Mouse (Mus musculus) megakaryocyte progenitor cell, adult 5-6 weeks (primary cell): Measurements from ENCODE around the gene Slc26a10. TPM values are rescaled to one million over a fixed set of nuclear protein-coding genes. Genes with fewer than 3 reads are reported as not detected.
"Not testable (repeated sequence)": the region's sequence is repeated elsewhere in the genome, so short reads cannot be mapped to it uniquely, and the experiment has no call there.

Experiments
- ATAC-seq: replicated peaks from 2 replicates; pipeline ENCODE4 v1.8.0; 2016; ENCODE audit warnings: mild to moderate bottlenecking, moderate TSS enrichment, inconsistent platforms; ENCODE audit not compliant: poor library complexity
- total RNA-seq, 2 experiments: library from RNA; stranded (forward) in 1 of 2; stranded (reverse) in 1 of 2; fragments of 157-497, 149-512 nt in 1 of 2; fragments of 200-1000 nt in 1 of 2; gene quantifications; 2 replicates each; pipeline versions ENCODE4 v1.2.3 to v1.2.4; 2015 to 2017

The Slc26a10 gene
- total RNA-seq, 2 experiments from 2014 or later: 0.87 TPM; not detected in 1

- ATAC-seq: peak; percentile 66
These were observed 43.9 kb downstream of the Slc26a10 start for GRCm38 (mm10) chr10:127136510-127136909.

DNA sequence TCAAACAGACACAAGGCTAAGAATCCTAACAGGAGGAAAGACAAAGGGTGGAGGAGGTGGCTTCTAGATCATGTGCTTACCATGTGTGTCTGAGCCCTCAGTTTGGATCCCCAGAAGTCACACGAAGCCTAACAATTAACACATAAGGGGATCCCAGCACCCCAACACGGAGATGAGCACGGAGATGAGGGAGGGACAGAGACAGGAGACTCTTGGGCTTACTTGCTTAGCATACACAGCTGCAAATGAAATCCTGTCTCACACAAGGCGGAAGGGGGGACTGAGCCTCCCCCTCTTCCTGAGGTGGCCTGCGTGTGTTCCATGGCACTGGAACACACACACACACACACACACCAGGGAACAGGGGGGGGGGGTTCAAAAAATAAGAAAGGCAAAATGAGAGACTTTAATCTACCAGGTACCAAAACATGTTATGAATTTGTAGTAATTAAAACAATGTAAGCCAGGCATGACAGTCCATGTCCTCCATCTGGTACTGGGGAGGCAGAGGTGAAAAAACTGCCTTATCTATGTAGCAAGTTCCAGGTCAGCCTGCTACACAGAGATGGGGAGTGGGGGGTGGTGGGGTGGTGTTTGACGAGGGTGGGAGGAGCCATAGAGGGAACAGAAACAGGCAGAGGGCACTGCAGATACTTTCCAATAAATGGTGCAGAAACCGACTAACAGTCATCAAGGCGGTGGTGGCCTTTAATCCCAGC, 45.2 kb downstream of the Slc26a10 start:
- peak; percentile 71 for ATAC-seq

DNA sequence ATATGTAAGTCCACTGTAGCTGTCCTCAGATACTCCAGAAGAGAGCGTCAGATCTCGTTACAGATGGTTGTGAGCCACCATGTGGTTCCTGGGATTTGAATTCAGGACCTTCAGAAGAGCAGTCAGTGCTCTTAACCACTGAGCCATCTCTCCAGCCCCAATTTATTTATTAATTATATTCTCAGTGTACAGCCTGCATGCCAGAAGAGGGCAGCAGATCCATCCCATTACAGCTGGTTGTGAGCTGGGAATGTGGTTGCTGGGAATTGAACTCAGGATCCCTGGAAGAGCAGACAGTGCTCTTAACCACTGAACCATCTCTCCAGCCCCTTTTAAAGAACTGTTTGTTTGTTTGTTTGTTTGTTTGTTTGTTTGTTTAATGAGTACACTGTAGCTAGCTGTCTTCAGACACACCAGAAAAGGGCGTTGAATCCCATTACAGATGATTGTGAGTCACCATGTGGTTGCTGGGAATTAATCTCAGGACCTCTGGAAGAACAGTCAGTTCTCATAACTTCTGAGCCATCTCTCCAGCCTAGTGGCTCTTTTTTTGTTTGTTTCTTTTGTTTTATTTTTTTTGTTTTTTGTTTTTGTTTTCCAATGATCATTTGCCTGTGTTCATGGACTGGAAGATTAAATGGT, 45.9 kb downstream of the Slc26a10 start:
- ATAC-seq: not testable (repeated sequence)

- ATAC-seq: no peak
These were observed 48.0 kb downstream of the Slc26a10 start for GRCm38 (mm10) chr10:127132469-127132868.

- no peak for ATAC-seq
These were observed 51.0 kb downstream of the Slc26a10 start for GRCm38 (mm10) chr10:127129431-127129830.

GRCm38 (mm10) chr10:127127711-127128279, 52.6 kb downstream of the Slc26a10 start:
- peak; percentile 14 for ATAC-seq

GRCm38 (mm10) chr10:127126579-127126978, 53.9 kb downstream of the Slc26a10 start:
- ATAC-seq: peak; percentile 32

DNA sequence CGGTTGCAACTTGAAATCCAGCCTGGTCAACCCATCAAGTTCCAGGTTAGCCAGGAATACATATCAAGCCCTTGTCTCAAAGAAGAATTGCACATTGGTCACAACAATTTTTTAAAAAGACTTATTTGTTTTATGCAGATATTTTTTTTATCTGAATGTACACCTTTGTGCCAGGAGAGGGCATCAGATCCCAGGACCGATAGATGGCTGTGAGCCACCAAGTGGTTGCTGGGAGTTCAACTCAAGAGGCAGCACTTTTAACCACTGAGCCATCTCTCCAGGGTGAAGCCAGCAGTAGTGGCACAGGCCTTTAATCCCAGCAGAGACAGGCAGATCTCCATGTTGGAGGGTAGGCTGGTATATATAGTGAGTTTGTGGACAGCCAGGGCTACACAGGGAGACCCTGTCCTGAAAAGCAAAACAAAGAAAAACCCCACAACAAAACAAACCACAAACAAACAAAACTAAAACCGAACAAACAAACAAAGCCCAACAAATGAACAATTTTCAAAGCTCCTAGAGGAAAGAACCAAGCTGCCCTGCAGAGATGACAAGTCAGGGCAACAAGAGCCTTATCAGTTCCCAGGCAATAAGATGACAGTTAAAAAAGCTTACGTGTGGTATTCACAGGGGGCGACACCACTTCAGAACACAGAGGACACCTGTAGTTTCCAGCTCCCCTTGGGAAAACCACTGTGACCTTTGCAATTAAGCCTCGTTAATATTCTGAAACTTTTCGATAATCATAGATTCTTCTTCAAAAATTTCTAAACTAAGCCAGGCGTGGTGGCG, 55.0 kb downstream of the Slc26a10 start:
- peak; percentile 27 for ATAC-seq

GRCm38 (mm10) chr10:127123436-127123805, 57.0 kb downstream of the Slc26a10 start:
- peak; percentile 33 for ATAC-seq

DNA sequence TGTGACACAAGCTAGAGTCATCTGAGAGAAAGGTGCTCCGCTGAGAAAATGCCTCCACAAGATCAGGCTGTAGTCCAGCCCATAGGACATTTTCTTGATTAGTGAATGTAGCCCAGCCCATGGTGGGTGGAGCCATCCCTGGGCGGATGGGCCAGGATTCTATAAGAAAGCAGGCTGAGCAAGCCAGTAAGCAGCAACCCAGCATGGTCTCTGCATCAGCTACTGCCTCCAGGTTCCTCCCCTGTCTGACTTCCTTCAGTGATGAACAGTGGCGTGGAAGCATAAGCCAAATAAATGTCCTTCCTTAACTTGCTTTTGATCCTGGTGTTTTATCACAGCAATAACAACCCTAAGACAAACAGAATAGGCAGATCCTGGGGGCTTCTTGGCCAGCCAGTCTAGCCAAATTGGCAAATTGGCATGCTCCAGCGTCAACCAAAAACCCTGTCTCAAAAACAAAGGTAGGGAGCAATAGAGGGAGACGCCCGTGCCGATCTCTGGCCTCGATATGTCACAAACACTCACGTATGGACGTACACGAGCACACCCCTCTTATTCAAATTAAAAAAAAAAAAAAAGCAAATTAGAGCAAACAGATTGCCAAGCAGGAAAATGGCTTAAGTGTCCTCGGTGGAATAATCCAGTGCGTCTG, 57.5 kb downstream of the Slc26a10 start:
- ATAC-seq: peak; percentile 15

GRCm38 (mm10) chr10:127122018-127122417, 58.4 kb downstream of the Slc26a10 start:
- ATAC-seq: no peak

Other genes with a start within 250 kb of the Slc26a10 start
- 40.3 and 42.1 TPM in 2 replicates for gene Ctdsp2, start 201.9 kb downstream of the Slc26a10 start, total RNA-seq (2015)
- 16.1 and 20.9 TPM in 2 replicates for gene Ctdsp2, start 201.9 kb downstream of the Slc26a10 start, total RNA-seq (2017)
- not detected in 2 replicates for gene Avil, start 179.9 kb downstream of the Slc26a10 start, total RNA-seq (2015)
- gene Avil, start 179.9 kb downstream of the Slc26a10 start, total RNA-seq (2017): 0.03 TPM in 1 of 2 replicates, not detected in the other
- gene Tsfm, start 149.8 kb downstream of the Slc26a10 start, total RNA-seq (2015): 46.6 and 48.6 TPM in 2 replicates
- gene Tsfm, start 149.8 kb downstream of the Slc26a10 start, total RNA-seq (2017): 42.8 and 45.6 TPM in 2 replicates
- gene Mettl1, start 139.2 kb downstream of the Slc26a10 start, total RNA-seq (2015): 36.5 and 46.6 TPM in 2 replicates
- gene Mettl1, start 139.2 kb downstream of the Slc26a10 start, total RNA-seq (2017): 22.7 and 30.9 TPM in 2 replicates
- gene Eef1akmt3, start 139.1 kb downstream of the Slc26a10 start, total RNA-seq (2015): 0.07 TPM in 1 of 2 replicates, not detected in the other
- not detected in 2 replicates for gene Eef1akmt3, start 139.1 kb downstream of the Slc26a10 start, total RNA-seq (2017)
- 0.10 TPM in 1 of 2 replicates, not detected in the other for gene Cyp27b1, start 132.4 kb downstream of the Slc26a10 start, total RNA-seq (2015)
- gene Cyp27b1, start 132.4 kb downstream of the Slc26a10 start, total RNA-seq (2017): 0.30 TPM in 1 of 2 replicates, not detected in the other
- gene March9, start 120.5 kb downstream of the Slc26a10 start, total RNA-seq (2015): 0.05 and 0.10 TPM in 2 replicates
- gene March9, start 120.5 kb downstream of the Slc26a10 start, total RNA-seq (2017): 0.08 TPM in 1 of 2 replicates, not detected in the other
- 781 and 827 TPM in 2 replicates for gene Cdk4, start 117.1 kb downstream of the Slc26a10 start, total RNA-seq (2015)
- gene Cdk4, start 117.1 kb downstream of the Slc26a10 start, total RNA-seq (2017): 536 and 567 TPM in 2 replicates
- gene Tspan31, start 110.4 kb downstream of the Slc26a10 start, total RNA-seq (2015): 93.8 and 97.5 TPM in 2 replicates
- gene Tspan31, start 110.4 kb downstream of the Slc26a10 start, total RNA-seq (2017): 67.2 and 73.0 TPM in 2 replicates
- 5.3 and 9.7 TPM in 2 replicates for gene Agap2, start 105.4 kb downstream of the Slc26a10 start, total RNA-seq (2015)
- 37.4 and 41.4 TPM in 2 replicates for gene Agap2, start 105.4 kb downstream of the Slc26a10 start, total RNA-seq (2017)
- 40.1 and 43.7 TPM in 2 replicates for gene Os9, start 59.5 kb downstream of the Slc26a10 start, total RNA-seq (2015)
- gene Os9, start 59.5 kb downstream of the Slc26a10 start, total RNA-seq (2017): 192 and 207 TPM in 2 replicates
- gene B4galnt1, start 15.4 kb downstream of the Slc26a10 start, total RNA-seq (2015): 212 and 219 TPM in 2 replicates
- gene B4galnt1, start 15.4 kb downstream of the Slc26a10 start, total RNA-seq (2017): 122 and 139 TPM in 2 replicates
- gene Arhgef25, start 9.4 kb upstream of the Slc26a10 start, total RNA-seq (2015): 1.7 and 3.1 TPM in 2 replicates
- gene Arhgef25, start 9.4 kb upstream of the Slc26a10 start, total RNA-seq (2017): 3.0 and 5.3 TPM in 2 replicates
- 23.8 and 28.0 TPM in 2 replicates for gene Dtx3, start 15.1 kb upstream of the Slc26a10 start, total RNA-seq (2015)
- gene Dtx3, start 15.1 kb upstream of the Slc26a10 start, total RNA-seq (2017): 18.0 and 19.3 TPM in 2 replicates
- gene Pip4k2c, start 30.9 kb upstream of the Slc26a10 start, total RNA-seq (2015): 9.7 and 11.2 TPM in 2 replicates
- gene Pip4k2c, start 30.9 kb upstream of the Slc26a10 start, total RNA-seq (2017): 11.4 and 12.1 TPM in 2 replicates
- 0.05 and 0.25 TPM in 2 replicates for gene Kif5a, start 82.7 kb upstream of the Slc26a10 start, total RNA-seq (2015)
- 0.04 and 0.20 TPM in 2 replicates for gene Kif5a, start 82.7 kb upstream of the Slc26a10 start, total RNA-seq (2017)
- gene Dctn2, start 85.7 kb upstream of the Slc26a10 start, total RNA-seq (2015): 63.6 and 66.8 TPM in 2 replicates
- 87.4 and 101 TPM in 2 replicates for gene Dctn2, start 85.7 kb upstream of the Slc26a10 start, total RNA-seq (2017)
- gene Mbd6, start 108.4 kb upstream of the Slc26a10 start, total RNA-seq (2015): 41.9 and 44.0 TPM in 2 replicates
- 4.1 and 6.8 TPM in 2 replicates for gene Mbd6, start 108.4 kb upstream of the Slc26a10 start, total RNA-seq (2017)
- gene Mars, start 131.1 kb upstream of the Slc26a10 start, total RNA-seq (2015): 88.3 and 93.1 TPM in 2 replicates
- gene Mars, start 131.1 kb upstream of the Slc26a10 start, total RNA-seq (2017): 196 and 210 TPM in 2 replicates
- gene Arhgap9, start 141.3 kb upstream of the Slc26a10 start, total RNA-seq (2015): 37.1 and 38.0 TPM in 2 replicates
- gene Arhgap9, start 141.3 kb upstream of the Slc26a10 start, total RNA-seq (2017): 37.3 and 39.5 TPM in 2 replicates
- not detected in 2 replicates for gene Gli1, start 161.3 kb upstream of the Slc26a10 start, total RNA-seq (2015)
- not detected in 2 replicates for gene Gli1, start 161.3 kb upstream of the Slc26a10 start, total RNA-seq (2017)
- 0.02 TPM in 1 of 2 replicates, not detected in the other for gene Inhbe, start 173.8 kb upstream of the Slc26a10 start, total RNA-seq (2015)
- not detected in 2 replicates for gene Inhbe, start 173.8 kb upstream of the Slc26a10 start, total RNA-seq (2017)
- not detected in 2 replicates for gene Inhbc, start 189.8 kb upstream of the Slc26a10 start, total RNA-seq (2015)
- not detected in 2 replicates for gene Inhbc, start 189.8 kb upstream of the Slc26a10 start, total RNA-seq (2017)
- gene R3hdm2, start 199.7 kb upstream of the Slc26a10 start, total RNA-seq (2015): 61.4 and 90.3 TPM in 2 replicates
- 37.4 TPM in 2 replicates for gene R3hdm2, start 199.7 kb upstream of the Slc26a10 start, total RNA-seq (2017)